Mouse (Mus musculus) c-Kit-positive CD71-positive TER-119-positive erythroid progenitor cells, embryonic 14.5 days (primary cell): ENCODE results near the gene Gm44511.
"Not testable (repeated sequence)": the region's sequence is repeated elsewhere in the genome, so short reads cannot be mapped to it uniquely, and the experiment has no call there.

ENCODE experiments used
- DNase-seq: peaks from one replicate; pipeline ENCODE4 v3.0.0-alpha.2; 2013; ENCODE audit warnings: low spot score

Gm44511 gene

DNA sequence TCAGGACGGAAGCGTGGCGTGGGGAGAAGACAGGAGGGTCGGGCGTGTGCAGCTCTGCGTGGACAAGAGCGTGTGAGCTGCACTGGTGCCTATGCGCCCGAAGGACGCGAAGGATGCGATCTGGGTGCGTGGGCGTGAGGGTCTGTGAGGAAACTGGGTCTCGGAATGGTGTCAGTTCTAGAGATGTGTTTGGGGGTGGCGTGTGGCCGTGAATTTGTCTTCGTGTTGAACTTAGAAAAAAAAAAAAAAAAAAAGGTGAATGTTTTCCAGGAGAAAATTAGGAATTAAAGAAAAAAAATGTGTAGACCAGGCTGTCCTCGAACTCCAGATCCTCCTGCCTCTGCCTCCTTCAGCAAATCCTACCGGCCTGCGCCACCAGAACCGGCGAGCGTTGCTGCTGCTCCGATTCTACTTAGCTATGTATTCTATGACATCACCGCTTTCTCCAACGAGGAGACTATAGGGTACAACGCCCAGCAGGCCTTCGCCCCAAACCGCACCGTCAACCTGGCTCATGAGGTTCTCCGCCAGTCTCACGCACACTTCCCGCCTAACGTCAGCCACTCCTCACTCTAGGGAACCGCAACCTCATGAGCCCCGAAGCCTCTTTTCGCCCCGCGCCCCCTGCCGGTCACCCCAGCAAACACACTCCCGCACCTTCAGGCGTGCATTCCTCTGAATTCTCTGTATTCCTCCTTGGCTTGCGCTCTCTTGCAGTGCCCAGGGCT is 65.5 kb downstream of the Gm44511 start:
- DNase-seq, result peak; percentile 78

DNA sequence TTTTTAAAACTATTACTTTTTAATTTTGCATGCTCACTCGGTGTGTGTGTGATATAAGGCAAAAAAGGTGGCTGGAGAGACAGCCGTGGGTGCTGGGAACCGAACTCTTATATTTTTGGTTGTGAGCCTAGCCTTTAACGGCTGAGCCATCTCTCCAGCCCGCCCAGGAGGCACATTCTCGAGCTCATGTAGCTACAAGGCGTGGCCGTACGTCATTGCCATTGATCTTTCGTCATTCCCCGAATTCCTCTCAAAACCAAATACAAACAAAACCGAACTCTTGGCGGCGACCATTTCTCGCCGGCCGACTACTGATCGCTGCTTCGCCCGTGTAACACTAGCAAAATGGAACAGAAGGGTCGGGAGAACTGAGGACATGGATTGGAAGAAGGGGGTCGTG is 66.1 kb downstream of the Gm44511 start:
- DNase-seq, result peak; percentile 82

DNA sequence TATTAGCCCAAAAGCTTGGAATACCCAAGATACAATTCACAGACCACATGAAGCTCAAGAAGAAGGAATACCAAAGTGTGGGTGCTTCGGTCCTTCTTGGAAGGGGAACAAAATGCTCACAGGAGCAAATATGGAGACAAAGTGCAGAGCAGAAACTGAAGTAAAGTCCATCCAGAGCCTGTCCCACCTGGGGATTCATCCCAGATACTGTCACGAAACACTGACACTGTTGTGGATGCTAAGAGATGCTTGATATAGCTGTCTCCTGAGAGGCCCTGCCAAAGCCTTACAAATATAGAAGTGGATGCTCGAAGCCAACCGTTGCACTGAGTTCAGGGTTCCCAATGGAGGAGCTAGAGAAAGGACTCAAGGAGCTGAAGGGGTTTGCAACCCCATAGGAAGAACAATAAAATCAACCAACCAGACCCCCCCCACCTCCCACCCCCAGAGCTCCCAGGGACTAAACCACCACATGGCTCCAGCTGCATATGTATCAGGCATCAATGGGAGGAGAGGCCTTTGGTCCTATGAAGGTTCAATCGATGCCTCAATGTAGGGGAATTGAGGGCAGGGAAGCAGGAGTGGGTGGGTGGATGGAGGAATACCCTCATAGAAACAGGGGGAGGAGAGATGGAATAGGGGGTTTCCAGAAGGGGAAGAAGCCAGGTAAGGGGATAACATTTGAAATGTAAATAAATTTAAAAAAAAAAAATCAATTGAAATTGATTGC is 66.7 kb downstream of the Gm44511 start:
- DNase-seq, result no peak

DNA sequence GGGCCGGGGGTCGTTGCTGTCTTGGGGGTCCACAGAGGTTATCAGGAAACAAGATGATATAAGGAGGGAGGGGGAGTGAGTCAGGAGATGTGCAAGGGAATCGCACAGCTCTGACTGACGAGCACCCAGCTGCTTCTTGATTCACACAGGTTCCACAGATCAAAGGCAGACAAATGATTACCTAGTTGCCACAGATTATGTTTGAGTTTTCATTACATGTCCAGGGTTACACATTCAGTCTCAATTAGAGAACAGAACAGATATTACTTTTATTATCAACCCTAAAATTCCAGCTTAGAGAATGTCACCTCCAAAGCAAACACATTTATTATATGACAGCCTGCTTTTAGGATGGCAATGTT is 70.7 kb downstream of the Gm44511 start:
- DNase-seq, result not testable (repeated sequence)

DNA sequence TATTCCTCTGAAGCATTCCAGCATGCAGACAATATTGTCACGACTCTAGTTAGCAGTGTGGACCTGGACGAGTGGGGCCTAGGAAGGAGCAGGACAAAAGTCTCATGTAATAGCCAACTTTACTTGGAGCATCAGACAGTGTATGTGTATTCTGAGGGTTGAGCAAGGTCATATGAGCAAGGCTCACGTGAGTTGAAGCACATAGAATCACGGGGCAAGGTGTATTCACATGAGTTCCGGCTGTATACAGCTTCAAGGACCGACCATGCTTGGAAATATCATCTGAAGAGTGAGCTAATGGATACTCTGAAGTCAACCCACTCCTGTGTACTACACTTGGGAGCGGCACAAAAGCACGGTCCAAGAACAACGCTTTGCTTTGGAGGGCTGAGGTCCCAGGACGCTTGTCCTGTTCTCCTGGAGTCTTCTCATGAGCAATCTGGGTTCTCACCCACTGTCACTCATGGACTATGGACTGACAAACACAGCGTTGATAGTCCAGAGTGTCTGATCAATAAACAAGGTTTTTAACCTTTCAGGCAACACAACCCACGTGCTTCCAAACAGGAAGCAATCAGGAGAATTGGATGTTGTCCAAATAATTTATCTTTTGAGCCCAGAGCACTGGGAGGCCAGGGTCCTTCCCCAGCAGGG is 71.2 kb downstream of the Gm44511 start:
- not testable (repeated sequence) for DNase-seq

DNA sequence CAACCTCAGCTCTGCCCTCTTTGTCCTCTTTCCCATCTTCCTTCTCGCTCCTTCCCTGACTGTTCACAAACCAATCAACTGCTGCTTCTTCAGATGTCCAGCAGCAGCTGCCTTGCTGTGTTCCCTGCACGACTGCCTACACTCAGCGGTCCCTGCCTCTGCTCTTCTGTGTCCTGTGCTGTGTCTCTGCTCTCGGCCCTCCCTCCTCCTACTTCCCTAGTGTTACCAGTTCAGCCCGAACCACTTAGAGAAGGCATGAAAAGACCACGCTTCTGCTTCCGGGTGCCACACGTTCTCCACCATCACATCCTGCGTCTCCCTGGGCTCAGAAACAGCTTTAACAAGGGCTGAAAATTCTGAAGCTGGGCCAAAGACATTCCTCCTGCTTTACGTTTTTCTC is 71.8 kb downstream of the Gm44511 start:
- DNase-seq, result not testable (repeated sequence)

DNA sequence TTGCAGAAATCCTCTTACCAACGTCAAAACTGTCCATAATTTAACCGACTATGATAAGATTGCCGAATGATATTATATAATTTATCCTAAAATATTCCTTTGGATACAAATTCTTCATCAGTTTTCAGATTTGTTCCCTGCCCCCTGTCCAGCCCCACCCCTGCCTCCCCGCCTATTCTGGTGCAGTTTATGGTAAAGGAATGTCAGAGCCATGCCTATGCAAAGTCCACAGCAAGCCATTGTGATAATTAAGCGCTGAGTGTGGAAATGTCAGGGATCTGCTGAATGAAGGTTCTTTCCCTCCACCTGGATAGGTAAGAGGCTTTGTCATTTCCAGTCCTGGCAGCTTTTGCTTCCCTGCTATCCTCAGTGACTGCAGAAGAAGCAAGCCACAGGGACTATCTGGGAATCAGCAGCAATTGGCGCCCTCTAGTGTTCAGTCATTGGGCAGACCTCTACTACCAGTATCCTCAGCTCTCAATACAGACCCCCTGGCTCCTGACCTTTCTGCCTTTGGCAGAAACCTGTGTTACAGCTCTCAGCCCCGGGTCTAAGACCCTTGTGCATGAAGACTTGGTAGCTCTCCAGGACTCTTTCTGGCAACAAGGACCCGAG is 72.4 kb downstream of the Gm44511 start:
- peak; percentile 36 for DNase-seq

DNA sequence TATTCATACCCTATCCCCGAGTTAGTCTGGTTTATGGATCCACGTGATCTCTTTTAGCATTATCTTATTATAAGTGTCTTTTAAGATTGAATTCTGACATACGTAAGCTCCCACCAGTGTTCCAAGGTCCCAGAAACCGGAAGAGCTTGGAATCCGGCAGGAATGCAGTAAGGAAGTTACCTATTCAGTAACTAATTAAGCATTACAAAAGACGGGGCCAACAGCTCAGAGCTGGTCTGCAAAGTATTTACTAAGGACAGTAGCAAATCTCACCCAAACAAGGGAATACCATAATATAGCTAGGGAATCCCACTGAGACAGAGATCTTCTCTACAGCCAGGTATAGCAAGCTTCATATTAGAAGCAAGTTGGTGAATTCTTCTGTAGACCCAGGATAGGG is 79.1 kb downstream of the Gm44511 start:
- DNase-seq, result not testable (repeated sequence)

DNA sequence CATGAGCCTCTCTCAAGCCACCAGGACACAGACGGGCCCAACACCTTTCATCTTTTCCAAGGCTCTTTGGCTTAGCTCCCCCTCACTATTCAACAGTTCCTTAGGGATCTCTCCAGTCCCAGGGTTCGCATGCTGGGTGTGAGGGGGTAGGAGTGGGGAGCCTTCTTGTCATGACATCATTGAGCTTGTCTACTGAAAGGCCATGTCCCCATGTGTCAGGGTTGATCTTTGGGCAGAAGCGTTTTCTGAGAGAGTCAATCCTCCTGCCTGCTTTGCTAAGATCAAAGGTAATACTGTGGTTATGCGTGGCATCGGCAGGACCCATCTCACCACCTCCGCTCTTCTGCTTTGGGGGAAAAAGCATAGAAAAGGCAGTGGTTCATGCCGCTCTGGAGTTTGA is 88.7 kb downstream of the Gm44511 start:
- no peak for DNase-seq

DNA sequence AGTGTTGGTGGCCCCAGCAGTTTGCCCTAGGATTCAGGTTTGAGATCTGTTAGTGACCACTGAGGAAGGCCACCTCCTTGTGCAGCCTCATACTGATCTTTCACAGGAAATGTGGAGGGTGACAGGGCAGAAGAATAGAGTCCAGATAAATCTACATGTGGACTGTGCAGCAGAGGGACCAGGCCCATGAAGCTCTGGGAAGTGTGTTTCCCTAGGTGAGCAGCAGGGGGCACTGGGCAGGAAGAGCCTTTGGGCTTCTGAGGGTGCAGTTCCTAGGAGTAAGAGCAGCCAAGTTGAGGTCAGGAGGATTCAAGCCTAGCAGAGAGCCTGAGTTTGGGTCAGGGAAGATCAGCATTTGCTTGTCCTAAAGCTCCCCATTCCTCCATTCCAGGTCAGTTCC is 90.0 kb downstream of the Gm44511 start:
- DNase-seq, result peak; percentile 9

DNA sequence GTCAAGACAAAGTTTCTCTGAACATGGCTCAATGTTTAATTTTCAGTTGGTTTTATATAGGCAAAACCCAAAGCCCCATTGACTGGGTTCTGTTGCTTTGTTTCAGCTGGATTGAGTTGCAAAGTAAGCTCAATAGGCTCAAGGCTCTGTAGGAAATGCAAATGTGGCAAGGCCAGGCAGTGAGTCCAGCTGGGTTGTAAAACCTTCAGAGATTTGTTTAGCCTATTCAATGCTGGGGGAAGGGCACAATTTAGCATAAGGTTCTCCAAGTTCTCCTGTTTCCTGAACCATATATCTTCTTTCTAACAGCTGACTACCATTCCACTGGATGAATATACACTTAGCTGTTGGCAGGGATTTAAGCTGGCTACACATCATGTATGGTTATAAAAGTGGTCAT is 91.2 kb downstream of the Gm44511 start:
- DNase-seq, result no peak

DNA sequence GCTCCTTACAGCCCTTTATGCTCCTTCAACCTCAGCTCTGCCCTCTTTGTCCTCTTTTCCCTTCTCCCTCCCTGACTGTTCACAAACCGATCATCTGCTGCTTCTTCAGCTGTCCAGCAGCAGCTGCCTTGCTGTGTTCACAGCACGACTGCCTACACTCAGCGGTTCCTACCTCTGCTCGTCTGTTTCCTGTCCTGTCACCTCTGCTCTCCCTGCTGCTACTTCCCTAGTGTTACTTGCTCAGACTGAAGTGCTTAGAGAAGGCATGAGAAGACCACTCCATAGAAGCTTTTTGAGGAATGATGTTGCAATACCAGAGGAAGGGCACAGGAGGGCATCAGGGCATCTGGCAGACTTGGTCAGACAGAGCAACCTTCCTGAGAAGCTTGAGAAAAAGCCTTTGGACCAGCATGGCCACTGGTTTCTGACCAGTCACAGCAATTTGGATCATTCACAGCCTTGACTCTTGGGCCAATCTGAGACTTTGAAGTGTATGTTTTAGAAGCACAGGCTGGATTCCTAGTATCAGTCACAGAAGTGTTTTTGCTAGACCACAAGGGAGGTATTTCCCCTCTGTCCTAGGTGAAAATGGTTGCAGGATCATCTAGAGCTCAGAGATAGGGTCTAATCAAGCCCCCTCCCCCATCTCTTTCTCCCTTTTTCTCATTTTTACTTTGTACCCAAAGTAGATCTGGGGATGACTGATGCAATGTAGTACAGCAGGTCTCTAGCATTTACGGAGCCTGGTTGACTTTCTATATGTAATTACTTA is 92.0 kb downstream of the Gm44511 start:
- DNase-seq, result no peak

DNA sequence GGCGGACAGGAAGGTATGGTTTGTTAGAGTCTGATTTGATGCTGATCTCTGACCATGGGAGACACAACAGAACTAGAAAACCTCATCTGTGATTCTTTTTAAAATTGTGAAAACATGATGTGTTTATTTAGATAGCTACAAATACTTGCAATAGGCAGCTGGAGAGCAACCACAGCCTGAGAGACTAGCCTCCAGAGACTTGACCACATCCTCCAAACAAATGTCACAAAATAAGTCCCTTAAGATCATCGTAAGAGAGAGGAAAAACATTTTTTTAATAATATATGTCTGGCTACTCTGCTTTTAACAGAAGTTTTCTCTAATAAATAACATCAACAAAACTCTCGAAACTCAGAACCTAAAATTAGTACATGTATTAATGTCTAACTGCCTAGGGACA is 94.1 kb downstream of the Gm44511 start:
- DNase-seq, result no peak
